ENCODE assay signal across 10 mouse cellular contexts in the genomic region with DNA sequence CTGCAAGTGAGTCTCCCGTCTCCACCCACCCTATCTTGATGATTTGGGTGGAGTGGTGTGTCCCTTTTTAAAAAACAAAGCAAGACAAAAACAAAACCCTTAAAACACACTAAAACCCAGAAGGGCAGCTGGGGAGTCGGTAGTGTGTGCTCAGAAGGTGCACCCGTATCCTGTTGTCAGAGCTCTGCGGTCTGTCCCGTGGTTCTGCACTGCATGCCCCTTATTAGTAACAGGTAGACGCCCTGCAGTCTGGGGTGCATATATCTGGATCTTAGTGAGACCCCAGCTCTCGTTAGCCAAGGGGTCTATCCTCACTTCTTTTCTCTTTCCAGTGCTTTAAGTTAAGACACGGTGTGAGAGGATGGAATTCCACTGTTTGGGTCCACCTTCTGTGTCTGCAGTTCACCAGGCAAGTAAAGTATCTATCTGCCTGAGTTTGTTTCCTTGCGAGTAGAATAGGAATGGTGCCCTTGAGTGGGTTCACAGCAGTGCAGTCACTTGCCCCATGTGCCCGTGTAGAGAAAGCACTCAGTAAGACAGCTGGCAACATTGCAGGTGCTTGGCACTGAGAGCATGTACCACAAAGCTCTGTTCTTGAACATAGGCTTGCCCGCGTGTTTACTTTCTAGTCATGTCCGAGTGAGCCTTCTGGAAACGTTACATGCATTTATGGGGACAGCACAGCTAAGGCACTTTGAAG.
DNase-seq lines count a peak whose midpoint lies in the region; ATAC-seq and TF ChIP-seq lines count a peak whose summit lies in the region.
"Had no signal": no experiment of that assay in that cellular context is flagged by ENCODE, and none has a peak within 500 bp of the region (broad histone marks: within the 10 kb centered on the region; RNA-seq: fewer than 3 reads in every experiment).

No protein-coding gene starts in this region.

- H3K27me3 ChIP-seq in kidney, embryonic 16.5 days (ENCODE audit: insufficient read depth, low read length) = no peaks in the 10 kb centered on the region
- no peaks in the 10 kb centered on the region for H3K27me3 ChIP-seq in liver, embryonic 16.5 days (ENCODE audit: control insufficient read depth, insufficient read depth, low read depth, low read length)
- no peaks in the 10 kb centered on the region for H3K27me3 ChIP-seq in forebrain, embryonic 12.5 days
- H3K27me3 ChIP-seq: heart, embryonic 15.5 days had no signal

- H3K4me2 ChIP-seq in kidney, embryonic 16.5 days (replicated peaks; ENCODE audit: low read depth, low read length) = no peak overlapping the region
- peak overlapping the region; percentile 33; the same call in 1 of the 2 replicates for H3K4me2 ChIP-seq in liver, embryonic 16.5 days (ENCODE audit: low read depth, low read length)
- H3K4me2 ChIP-seq in forebrain, embryonic 12.5 days = no peak overlapping the region
- H3K4me2 ChIP-seq: heart, embryonic 15.5 days had no signal

- no peak for ATAC-seq in kidney, embryonic 16.5 days (ENCODE audit: low FRiP score, low TSS enrichment)
- peak; percentile 53 for ATAC-seq in CD4-positive, CD25-positive, alpha-beta regulatory T cell, adult 4 months
- ATAC-seq in liver, embryonic 16.5 days (ENCODE audit: low read depth) = no peak
- no peak for ATAC-seq in forebrain, embryonic 12.5 days (ENCODE audit: low FRiP score)

- H3K9me3 ChIP-seq in kidney, embryonic 16.5 days (ENCODE audit: low read length) = no peaks in the 10 kb centered on the region
- no peaks in the 10 kb centered on the region for H3K9me3 ChIP-seq in liver, embryonic 16.5 days (replicated peaks; ENCODE audit: control insufficient read depth, low read length)
- H3K9me3 ChIP-seq in forebrain, embryonic 12.5 days = no peaks in the 10 kb centered on the region
- H3K9me3 ChIP-seq: heart, embryonic 15.5 days had no signal

- TF ChIP-seq POLR2A in brain, embryonic 14.5 days (IDR thresholded peaks at IDR 0.05; ENCODE audit: borderline replicate concordance, extremely low read depth, insufficient read depth, insufficient read length, poor library complexity, severe bottlenecking) = no peak

- no peak for DNase-seq in kidney, postnatal 25 days
- DNase-seq in brain, embryonic 14.5 days (ENCODE audit: low read depth) = peak; percentile 36
- no peak for DNase-seq in frontal cortex, postnatal 36 days (ENCODE audit: low spot score in 2 of 2)
- DNase-seq in gastrocnemius, postnatal 36 days = no peak

- H3K4me3 ChIP-seq in kidney, embryonic 16.5 days (ENCODE audit: low read length) = no peak overlapping the region
- no peak overlapping the region for H3K4me3 ChIP-seq in liver, embryonic 16.5 days (ENCODE audit: low read depth, low read length)
- no peak overlapping the region for H3K4me3 ChIP-seq in forebrain, embryonic 12.5 days (replicated peaks)
- H3K4me3 ChIP-seq: heart, embryonic 15.5 days had no signal

- H3K9ac ChIP-seq in kidney, embryonic 16.5 days (replicated peaks; ENCODE audit: low read length) = no peak overlapping the region
- no peak overlapping the region for H3K9ac ChIP-seq in liver, embryonic 16.5 days (ENCODE audit: low read depth, low read length)
- H3K9ac ChIP-seq in forebrain, embryonic 12.5 days = no peak overlapping the region
- H3K9ac ChIP-seq: heart, embryonic 15.5 days had no signal

- H3K36me3 ChIP-seq in kidney, embryonic 16.5 days (ENCODE audit: insufficient read depth, low read length) = no peaks in the 10 kb centered on the region
- no peaks in the 10 kb centered on the region for H3K36me3 ChIP-seq in liver, embryonic 16.5 days (ENCODE audit: control insufficient read depth, insufficient read depth)
- no peaks in the 10 kb centered on the region for H3K36me3 ChIP-seq in forebrain, embryonic 12.5 days (replicated peaks)
- H3K36me3 ChIP-seq: heart, embryonic 15.5 days had no signal

- TF ChIP-seq CTCF in brain, embryonic 14.5 days (IDR thresholded peaks at IDR 0.05; ENCODE audit: borderline replicate concordance, extremely low read depth, insufficient read depth, insufficient read length) = no peak

- H3K27ac ChIP-seq in kidney, embryonic 16.5 days (ENCODE audit: low read length) = peak overlapping the region; percentile 57; the same call in 1 of the 2 replicates
- H3K27ac ChIP-seq in liver, embryonic 16.5 days (ENCODE audit: low read length) = no peak overlapping the region
- H3K27ac ChIP-seq in forebrain, embryonic 12.5 days = no peak overlapping the region
- H3K27ac ChIP-seq: macrophage had no signal

- WGBS in kidney, embryonic 16.5 days = 88% methylated on average over 14 of the region's 14 CpGs
- WGBS in liver, embryonic 16.5 days (ENCODE audit: insufficient replicate concordance) = 50% methylated on average over 14 of the region's 14 CpGs
- WGBS in forebrain, embryonic 12.5 days = 90% methylated on average over 14 of the region's 14 CpGs

- peaks cover 36% of the 10 kb centered on the region for H3K4me1 ChIP-seq in kidney, embryonic 16.5 days (ENCODE audit: insufficient read depth, low read length)
- peaks cover 17% of the 10 kb centered on the region for H3K4me1 ChIP-seq in liver, embryonic 16.5 days (ENCODE audit: control insufficient read depth, low read depth, low read length)
- H3K4me1 ChIP-seq in forebrain, embryonic 12.5 days = peaks cover 23% of the 10 kb centered on the region

- intact Hi-C loops in gastrocnemius, postnatal 36 days (cut with DNase I) = no loop called here
